Mouse (Mus musculus): ENCODE data around the gene Tmem245.
A peak's percentile ranks its signal among the peaks of the same experiment; 100 is the strongest.

Gene Tmem245

GRCm38 (mm10) chr4:56864417-56865001, 82.7 kb downstream of the Tmem245 start:
- DNase-seq = peak; percentile 12

GRCm38 (mm10) chr4:56864016-56864415, 83.2 kb downstream of the Tmem245 start:
- no peak for DNase-seq

GRCm38 (mm10) chr4:56861551-56861950, 85.7 kb downstream of the Tmem245 start:
- no peak for DNase-seq

- DNase-seq = no peak
Observed at GRCm38 (mm10) chr4:56858733-56859132, 88.5 kb downstream of the Tmem245 start.

GRCm38 (mm10) chr4:56856371-56856949, 90.8 kb downstream of the Tmem245 start:
- no peak for DNase-seq

- DNase-seq = no peak
Observed at GRCm38 (mm10) chr4:56855935-56856334, 91.3 kb downstream of the Tmem245 start.

- no peak for DNase-seq
Observed at GRCm38 (mm10) chr4:56850724-56851123, 96.5 kb downstream of the Tmem245 start.

- no peak for DNase-seq
Observed at GRCm38 (mm10) chr4:56848044-56848443, 99.2 kb downstream of the Tmem245 start.

- no peak for DNase-seq
Observed at GRCm38 (mm10) chr4:56847400-56847799, 99.8 kb downstream of the Tmem245 start.

- no peak for DNase-seq
Observed at GRCm38 (mm10) chr4:56845896-56846533, 101.2 kb downstream of the Tmem245 start.

- DNase-seq = no peak
Observed at GRCm38 (mm10) chr4:56844911-56845310, 102.3 kb downstream of the Tmem245 start.

GRCm38 (mm10) chr4:56843963-56844362, 103.3 kb downstream of the Tmem245 start:
- DNase-seq = no peak

GRCm38 (mm10) chr4:56842501-56842900, 104.7 kb downstream of the Tmem245 start:
- no peak for DNase-seq

GRCm38 (mm10) chr4:56840297-56840696, 106.9 kb downstream of the Tmem245 start:
- DNase-seq = no peak

GRCm38 (mm10) chr4:56837661-56838060, 109.6 kb downstream of the Tmem245 start:
- DNase-seq = no peak

GRCm38 (mm10) chr4:56831998-56832397, 115.2 kb downstream of the Tmem245 start:
- no peak for DNase-seq

- DNase-seq = no peak
Observed at GRCm38 (mm10) chr4:56831013-56831609, 116.1 kb downstream of the Tmem245 start.

- DNase-seq = no peak
Observed at GRCm38 (mm10) chr4:56829511-56829921, 117.7 kb downstream of the Tmem245 start.

GRCm38 (mm10) chr4:56828932-56829331, 118.3 kb downstream of the Tmem245 start:
- no peak for DNase-seq

GRCm38 (mm10) chr4:56824231-56824630, 123.0 kb downstream of the Tmem245 start:
- no peak for DNase-seq

GRCm38 (mm10) chr4:56820017-56820550, 127.2 kb downstream of the Tmem245 start:
- DNase-seq = no peak

Data from thymus, postnatal 14 days (tissue).